Mouse (Mus musculus): ENCODE results near the gene Sh3bp5. TPM values are rescaled to one million over a fixed set of nuclear protein-coding genes. Genes with fewer than 3 reads are reported as not detected.

Gene Sh3bp5
- polyA plus RNA-seq, 1 experiment from 2014 or later = 20.1 TPM

Other genes starting within 250 kb of the Sh3bp5 start
- gene Tnnc1, start 227.8 kb downstream of the Sh3bp5 start, polyA plus RNA-seq (2014; fragmentation: Nextera tagmentation; extraction: Ambion mirVana) = 63.0 and 83.2 TPM in 2 replicates
- gene Nisch, start 219.1 kb downstream of the Sh3bp5 start, polyA plus RNA-seq (2014; fragmentation: Nextera tagmentation; extraction: Ambion mirVana) = 322 and 326 TPM in 2 replicates
- 0.21 and 0.50 TPM in 2 replicates for gene Sema3g, start 218.2 kb downstream of the Sh3bp5 start, polyA plus RNA-seq (2014; fragmentation: Nextera tagmentation; extraction: Ambion mirVana)
- 12.7 and 13.1 TPM in 2 replicates for gene Phf7, start 184.8 kb downstream of the Sh3bp5 start, polyA plus RNA-seq (2014; fragmentation: Nextera tagmentation; extraction: Ambion mirVana)
- 113 and 125 TPM in 2 replicates for gene Bap1, start 184.6 kb downstream of the Sh3bp5 start, polyA plus RNA-seq (2014; fragmentation: Nextera tagmentation; extraction: Ambion mirVana)
- 5.9 and 7.6 TPM in 2 replicates for gene Dnah1, start 112.2 kb downstream of the Sh3bp5 start, polyA plus RNA-seq (2014; fragmentation: Nextera tagmentation; extraction: Ambion mirVana)
- gene Capn7, start 99.4 kb downstream of the Sh3bp5 start, polyA plus RNA-seq (2014; fragmentation: Nextera tagmentation; extraction: Ambion mirVana) = 51.0 and 52.0 TPM in 2 replicates
- gene Eaf1, start 58.3 kb upstream of the Sh3bp5 start, polyA plus RNA-seq (2014; fragmentation: Nextera tagmentation; extraction: Ambion mirVana) = 21.8 and 22.5 TPM in 2 replicates
- gene Mettl6, start 59.0 kb upstream of the Sh3bp5 start, polyA plus RNA-seq (2014; fragmentation: Nextera tagmentation; extraction: Ambion mirVana) = 78.9 and 85.6 TPM in 2 replicates
- gene Colq, start 155.3 kb upstream of the Sh3bp5 start, polyA plus RNA-seq (2014; fragmentation: Nextera tagmentation; extraction: Ambion mirVana) = 0.28 and 0.73 TPM in 2 replicates
- 1.0 TPM in 1 of 2 replicates, not detected in the other for gene Gm49387, start 204.8 kb upstream of the Sh3bp5 start, polyA plus RNA-seq (2014; fragmentation: Nextera tagmentation; extraction: Ambion mirVana)
- 14.5 and 16.0 TPM in 2 replicates for gene Btd, start 204.9 kb upstream of the Sh3bp5 start, polyA plus RNA-seq (2014; fragmentation: Nextera tagmentation; extraction: Ambion mirVana)
- gene Hacl1, start 205.2 kb upstream of the Sh3bp5 start, polyA plus RNA-seq (2014; fragmentation: Nextera tagmentation; extraction: Ambion mirVana) = 6.7 and 8.2 TPM in 2 replicates

All from neural tube, embryonic 11.5 days (tissue).